Mouse (Mus musculus): ENCODE results near the gene Arhgap40. TPM values are rescaled to one million over a fixed set of nuclear protein-coding genes. Genes with fewer than 3 reads are reported as not detected.

Arhgap40 gene
- polyA plus RNA-seq (2012; fragmentation: generic; extraction: Trizol) = not detected
- long read RNA-seq, experiment 1 = 0 reads
- long read RNA-seq, experiment 2 = 0 reads

DNA sequence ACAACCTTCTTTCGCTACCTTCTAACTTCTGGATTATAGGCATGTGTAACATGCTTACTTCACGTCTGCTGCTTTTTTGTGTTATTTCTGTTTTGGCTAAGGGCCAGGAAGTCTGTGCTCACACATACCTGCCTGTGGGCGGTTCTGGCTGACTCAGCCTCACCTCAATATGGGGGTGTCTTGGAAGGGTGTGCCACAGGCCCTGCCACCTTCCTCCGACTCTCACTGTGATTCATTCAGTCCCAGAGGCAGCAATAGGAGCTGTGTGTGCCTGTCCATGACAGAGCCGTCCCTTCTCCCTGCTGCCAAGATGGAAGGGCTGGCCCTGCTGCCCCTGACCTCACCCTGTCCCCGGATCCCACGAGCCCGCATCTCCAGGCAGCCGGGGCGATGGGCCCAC, at the start of gene Arhgap40:
Arhgap40 (plus strand) TSS at position 269 of the 400 bp plus-strand sequence.
- no peak within 1 kb of the TSS for H3K4me3 ChIP-seq (ENCODE audit: insufficient read depth, poor library complexity, severe bottlenecking)
- no peaks in the 10 kb centered on the region for H3K36me3 ChIP-seq (ENCODE audit: control insufficient read depth, insufficient read depth)
- no peaks in the 10 kb centered on the region for H3K27me3 ChIP-seq (ENCODE audit: control insufficient read depth, insufficient read depth, insufficient read length)
- no peak within 1 kb of the TSS for H3ac ChIP-seq (ENCODE audit: control insufficient read depth, insufficient read length, low read depth)
- TF ChIP-seq MYOD1 (IDR thresholded peaks at IDR 0.05; ENCODE audit: control insufficient read depth, insufficient read length, low read depth) = no peak
- TF ChIP-seq CTCF (IDR thresholded peaks at IDR 0.05; ENCODE audit: control insufficient read depth, insufficient read depth, insufficient read length) = no peak
- TF ChIP-seq MAX (IDR thresholded peaks at IDR 0.05) = no peak
- TF ChIP-seq FOSL1 (IDR thresholded peaks at IDR 0.05; ENCODE audit: insufficient read depth, low read length, poor library complexity, severe bottlenecking) = no peak
- no peak for TF ChIP-seq USF1 (IDR thresholded peaks at IDR 0.05; ENCODE audit: low read depth)
- no peak for TF ChIP-seq CEBPB (IDR thresholded peaks at IDR 0.05; ENCODE audit: low read depth)
- no peak for TF ChIP-seq MYOG (IDR thresholded peaks at IDR 0.05; ENCODE audit: control insufficient read depth, extremely low read depth, insufficient read length)
- H3K79me2 ChIP-seq (ENCODE audit: control insufficient read depth, insufficient read depth) = no peaks in the 10 kb centered on the region
- H3K79me3 ChIP-seq (ENCODE audit: low read depth) = no peaks in the 10 kb centered on the region

GRCm38 (mm10) chr2:158474159-158474558, 38.4 kb upstream of the Arhgap40 start:
- Histone ChIP-seq H3ac (ENCODE audit: control insufficient read depth, insufficient read length, low read depth) (no peak overlapping the region), H3K36me3 (ENCODE audit: control insufficient read depth, insufficient read depth) (peaks cover 69% of the 10 kb centered on the region), H3K79me3 (ENCODE audit: low read depth) (no peaks in the 10 kb centered on the region), H3K79me2 (ENCODE audit: control insufficient read depth, insufficient read depth) (no peaks in the 10 kb centered on the region), H3K27me3 (ENCODE audit: control insufficient read depth, insufficient read depth, insufficient read length) (no peaks in the 10 kb centered on the region), H3K4me3 (ENCODE audit: insufficient read depth, poor library complexity, severe bottlenecking) (no peak overlapping the region)
- TF ChIP-seq USF1 (IDR thresholded peaks at IDR 0.05; ENCODE audit: low read depth) (no peak), CEBPB (IDR thresholded peaks at IDR 0.05; ENCODE audit: low read depth) (no peak), FOSL1 (IDR thresholded peaks at IDR 0.05; ENCODE audit: insufficient read depth, low read length, poor library complexity, severe bottlenecking) (no peak), MYOG (IDR thresholded peaks at IDR 0.05; ENCODE audit: control insufficient read depth, extremely low read depth, insufficient read length) (no peak), MAX (IDR thresholded peaks at IDR 0.05) (no peak), MYOD1 (IDR thresholded peaks at IDR 0.05; ENCODE audit: control insufficient read depth, insufficient read length, low read depth) (no peak), CTCF (IDR thresholded peaks at IDR 0.05; ENCODE audit: control insufficient read depth, insufficient read depth, insufficient read length) (no peak)

DNA sequence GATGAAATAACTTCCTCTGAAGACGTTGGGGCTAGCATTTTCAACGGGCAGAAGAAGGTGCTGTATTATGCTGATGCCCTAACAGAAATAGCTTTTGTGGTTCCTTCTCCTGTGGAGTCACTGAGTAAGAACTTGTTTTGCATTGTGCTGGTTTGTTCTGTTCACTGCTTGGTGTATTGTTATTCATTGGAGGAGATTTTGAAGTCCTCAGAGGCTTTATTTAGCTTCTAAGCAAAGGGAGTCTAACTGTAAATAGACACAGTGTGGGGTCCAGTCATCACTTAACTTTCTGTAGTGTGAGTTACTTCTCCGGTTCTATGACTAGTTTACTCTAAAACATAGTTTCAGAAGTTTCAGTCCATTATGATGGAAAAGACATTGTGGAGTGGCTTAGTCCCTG, 35.0 kb upstream of the Arhgap40 start:
- TF ChIP-seq USF1 (IDR thresholded peaks at IDR 0.05; ENCODE audit: low read depth) (no peak), CEBPB (IDR thresholded peaks at IDR 0.05; ENCODE audit: low read depth) (no peak), MYOD1 (IDR thresholded peaks at IDR 0.05; ENCODE audit: control insufficient read depth, insufficient read length, low read depth) (no peak)
- Histone ChIP-seq H3K79me2 (ENCODE audit: control insufficient read depth, insufficient read depth) (no peaks in the 10 kb centered on the region), H3K36me3 (ENCODE audit: control insufficient read depth, insufficient read depth) (peaks cover 84% of the 10 kb centered on the region), H3ac (ENCODE audit: control insufficient read depth, insufficient read length, low read depth) (no peak overlapping the region), H3K4me3 (ENCODE audit: insufficient read depth, poor library complexity, severe bottlenecking) (no peak overlapping the region), H3K79me3 (ENCODE audit: low read depth) (no peaks in the 10 kb centered on the region), H3K27me3 (ENCODE audit: control insufficient read depth, insufficient read depth, insufficient read length) (no peaks in the 10 kb centered on the region)

- Histone ChIP-seq H3K79me3 (ENCODE audit: low read depth) (no peaks in the 10 kb centered on the region), H3K79me2 (ENCODE audit: control insufficient read depth, insufficient read depth) (no peaks in the 10 kb centered on the region), H3K27me3 (ENCODE audit: control insufficient read depth, insufficient read depth, insufficient read length) (no peaks in the 10 kb centered on the region), H3ac (ENCODE audit: control insufficient read depth, insufficient read length, low read depth) (no peak overlapping the region), H3K4me3 (ENCODE audit: insufficient read depth, poor library complexity, severe bottlenecking) (no peak overlapping the region), H3K36me3 (ENCODE audit: control insufficient read depth, insufficient read depth) (peaks cover 48% of the 10 kb centered on the region)
- no peak for TF ChIP-seq CEBPB (IDR thresholded peaks at IDR 0.05; ENCODE audit: low read depth)
- no peak for TF ChIP-seq USF1 (IDR thresholded peaks at IDR 0.05; ENCODE audit: low read depth)
- no peak for TF ChIP-seq FOSL1 (IDR thresholded peaks at IDR 0.05; ENCODE audit: insufficient read depth, low read length, poor library complexity, severe bottlenecking)
- TF ChIP-seq MYOG (IDR thresholded peaks at IDR 0.05; ENCODE audit: control insufficient read depth, extremely low read depth, insufficient read length) = no peak
- no peak for TF ChIP-seq MYOD1 (IDR thresholded peaks at IDR 0.05; ENCODE audit: control insufficient read depth, insufficient read length, low read depth)
- TF ChIP-seq MAX (IDR thresholded peaks at IDR 0.05) = no peak
- no peak for TF ChIP-seq CTCF (IDR thresholded peaks at IDR 0.05; ENCODE audit: control insufficient read depth, insufficient read depth, insufficient read length)
These were observed 14.1 kb upstream of the Arhgap40 start for GRCm38 (mm10) chr2:158498457-158498856.

- H3K79me3 ChIP-seq (ENCODE audit: low read depth) = no peaks in the 10 kb centered on the region
- no peaks in the 10 kb centered on the region for H3K79me2 ChIP-seq (ENCODE audit: control insufficient read depth, insufficient read depth)
- no peak within 1 kb of the TSS for H3ac ChIP-seq (ENCODE audit: control insufficient read depth, insufficient read length, low read depth)
- no peaks in the 10 kb centered on the region for H3K27me3 ChIP-seq (ENCODE audit: control insufficient read depth, insufficient read depth, insufficient read length)
- peaks cover 15% of the 10 kb centered on the region for H3K36me3 ChIP-seq (ENCODE audit: control insufficient read depth, insufficient read depth)
- no peak for TF ChIP-seq USF1 (IDR thresholded peaks at IDR 0.05; ENCODE audit: low read depth)
- TF ChIP-seq MAX (IDR thresholded peaks at IDR 0.05) = no peak
- no peak for TF ChIP-seq MYOG (IDR thresholded peaks at IDR 0.05; ENCODE audit: control insufficient read depth, extremely low read depth, insufficient read length)
- no peak within 1 kb of the TSS for H3K4me3 ChIP-seq (ENCODE audit: insufficient read depth, poor library complexity, severe bottlenecking)
These were observed 10.5 kb upstream of the Arhgap40 start, which contains the start of gene Adig for GRCm38 (mm10) chr2:158501836-158502812. Gene Adig, plus strand, starts transcription at chr2:158502612.
